Mouse (Mus musculus): ENCODE data around the gene H2-DMb2.

H2-DMb2 gene

GRCm38 (mm10) chr17:34185526-34185925, 42.4 kb downstream of the H2-DMb2 start:
- no peak for DNase-seq

DNA sequence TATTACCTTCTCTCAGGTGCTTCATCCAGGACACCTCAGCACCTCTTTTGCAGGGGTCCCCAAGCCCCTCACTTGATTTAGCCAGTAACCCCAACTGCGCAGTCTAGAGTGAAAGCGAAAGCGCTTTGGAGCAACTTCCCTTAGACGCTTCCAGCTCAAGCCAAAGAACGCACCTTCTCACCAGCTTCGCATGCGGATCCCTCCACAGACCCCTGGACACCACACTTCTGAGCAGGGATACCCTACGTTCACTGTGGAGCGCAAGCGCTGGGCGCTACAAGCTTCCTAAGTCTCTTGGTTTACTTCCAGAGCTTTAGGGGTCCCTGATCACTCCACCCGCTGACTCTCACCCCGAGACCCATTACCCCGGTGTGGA, 43.8 kb downstream of the H2-DMb2 start:
- DNase-seq, result no peak

- peak; percentile 99 for DNase-seq
Measured at GRCm38 (mm10) chr17:34187261-34187916, 44.3 kb downstream of the H2-DMb2 start, which contains the start of the genes Tap1 and Psmb9. TSS of gene Tap1 (plus strand) at chr17:34187553. TSS of gene Psmb9 (minus strand) at chr17:34187764.

GRCm38 (mm10) chr17:34188010-34188409, 44.9 kb downstream of the H2-DMb2 start:
- DNase-seq, result peak in 1 of 2 experiments; percentile 40

- no peak for DNase-seq
Measured at GRCm38 (mm10) chr17:34188986-34189385, 45.9 kb downstream of the H2-DMb2 start.

DNA sequence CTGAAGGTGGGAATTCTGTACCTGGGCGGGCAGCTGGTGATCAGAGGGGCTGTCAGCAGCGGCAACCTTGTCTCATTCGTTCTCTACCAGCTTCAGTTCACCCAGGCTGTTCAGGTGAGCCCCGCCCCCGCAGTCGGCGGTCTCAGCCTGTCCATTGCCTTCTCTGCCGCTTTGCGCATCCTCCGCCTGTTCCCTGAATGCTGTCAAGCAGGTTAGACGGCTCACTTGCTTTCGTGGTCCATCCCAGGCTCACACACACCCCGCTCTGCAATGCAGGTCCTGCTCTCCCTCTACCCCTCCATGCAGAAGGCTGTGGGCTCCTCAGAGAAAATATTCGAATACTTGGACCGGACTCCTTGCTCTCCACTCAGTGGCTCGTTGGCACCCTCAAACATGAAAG, 49.7 kb downstream of the H2-DMb2 start:
- no peak for DNase-seq

DNA sequence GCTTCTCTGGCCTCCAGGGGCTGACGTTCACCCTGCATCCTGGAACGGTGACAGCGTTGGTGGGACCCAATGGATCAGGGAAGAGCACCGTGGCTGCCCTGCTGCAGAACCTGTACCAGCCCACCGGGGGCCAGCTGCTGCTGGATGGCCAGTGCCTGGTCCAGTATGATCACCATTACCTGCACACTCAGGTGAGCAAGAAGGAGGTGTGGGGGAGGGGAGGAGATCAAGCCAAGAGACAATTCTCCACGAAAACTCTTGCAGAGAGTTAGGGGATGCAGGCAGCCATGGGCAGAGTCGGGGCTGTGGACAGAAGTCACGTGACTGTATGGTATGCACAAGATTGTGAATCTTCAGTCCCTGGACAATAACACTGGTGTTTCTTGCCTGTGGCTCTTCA, 50.4 kb downstream of the H2-DMb2 start:
- DNase-seq, result no peak

DNA sequence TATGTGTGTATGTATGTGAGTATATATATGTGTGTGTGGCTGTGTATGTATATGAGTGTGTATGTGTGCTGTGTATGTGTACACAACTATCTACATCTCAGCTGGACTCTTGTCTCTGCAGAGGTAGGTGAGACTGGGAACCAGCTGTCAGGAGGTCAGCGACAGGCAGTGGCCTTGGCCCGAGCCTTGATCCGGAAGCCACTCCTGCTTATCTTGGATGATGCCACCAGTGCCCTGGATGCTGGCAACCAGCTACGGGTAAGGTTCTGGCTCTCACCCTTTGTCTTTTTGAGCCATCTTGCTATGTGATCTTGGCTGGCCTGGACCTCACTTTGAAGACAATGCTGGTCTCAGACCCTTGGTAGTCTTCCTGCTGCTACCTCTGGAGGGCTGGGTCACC, 51.6 kb downstream of the H2-DMb2 start:
- DNase-seq, result no peak

- peak; percentile 73 to 75 for DNase-seq
Measured at GRCm38 (mm10) chr17:34196491-34196890, 53.4 kb downstream of the H2-DMb2 start.

GRCm38 (mm10) chr17:34196941-34197894, 54.1 kb downstream of the H2-DMb2 start, which contains the start of gene Psmb8:
TSS of gene Psmb8 (plus strand) at chr17:34197721.
- DNase-seq, result peak; percentile 92 to 94

GRCm38 (mm10) chr17:34197904-34198520, 54.9 kb downstream of the H2-DMb2 start:
- peak; percentile 88 to 89 for DNase-seq

- no peak for DNase-seq
Measured at GRCm38 (mm10) chr17:34198521-34198912, 55.4 kb downstream of the H2-DMb2 start.

DNA sequence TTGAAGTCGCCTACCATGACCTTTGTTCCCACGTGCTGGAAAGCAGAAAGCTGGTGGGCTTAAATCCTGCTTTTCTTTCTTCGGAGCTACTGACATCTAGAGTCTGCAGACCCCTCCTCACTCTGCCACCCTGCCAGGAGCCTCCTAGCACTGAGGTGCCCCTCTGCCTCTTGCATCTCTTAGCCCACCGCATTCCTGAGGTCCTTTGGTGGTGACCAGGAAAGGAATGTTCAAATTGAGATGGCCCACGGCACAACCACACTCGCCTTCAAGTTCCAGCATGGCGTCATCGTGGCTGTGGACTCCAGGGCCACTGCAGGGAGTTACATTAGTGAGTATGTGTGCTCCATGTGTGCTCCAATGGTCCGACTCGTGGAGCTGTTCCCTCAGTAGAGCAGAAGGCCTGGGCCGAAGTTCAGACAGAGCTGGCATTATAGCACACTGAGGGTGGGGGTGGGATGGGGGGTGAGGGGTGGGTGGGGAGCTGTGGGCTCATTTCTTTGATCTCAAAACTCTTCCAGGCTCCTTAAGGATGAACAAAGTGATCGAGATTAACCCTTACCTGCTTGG, 56.0 kb downstream of the H2-DMb2 start:
- no peak for DNase-seq

- no peak for DNase-seq
Measured at GRCm38 (mm10) chr17:34200047-34200446, 56.9 kb downstream of the H2-DMb2 start.

- DNase-seq, result no peak
Measured at GRCm38 (mm10) chr17:34200772-34201505, 57.8 kb downstream of the H2-DMb2 start.

Data from B cell, adult 2 months (primary cell).